Mouse (Mus musculus): ENCODE results near the gene Casq2. TPM values are rescaled to one million over a fixed set of nuclear protein-coding genes. Genes with fewer than 3 reads are reported as not detected.

Gene Casq2
- total RNA-seq (2023): not detected

DNA sequence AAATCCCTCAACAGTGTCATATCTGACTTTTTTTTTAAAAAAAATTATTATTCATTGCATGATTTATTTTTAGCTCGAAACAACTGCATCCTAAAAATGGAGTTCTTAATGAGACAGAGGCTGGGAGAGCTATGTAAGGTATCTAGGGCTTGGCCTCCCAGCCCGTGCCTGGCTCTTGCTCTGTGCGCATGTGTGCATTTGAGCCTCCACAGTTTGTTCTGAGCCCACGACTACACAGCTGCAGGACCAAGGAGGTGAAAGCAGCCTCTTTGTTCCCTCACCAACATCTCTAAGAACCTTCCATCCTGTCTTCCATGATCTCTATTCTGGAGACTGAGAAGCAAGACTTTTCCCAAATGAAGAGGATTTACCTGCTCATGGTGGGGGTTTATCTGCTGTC, at the start of gene Casq2:
Gene Casq2 (plus strand): TSS at position 133 of the 400 bp plus-strand sequence.

Other genes with a start within 250 kb of the Casq2 start
- not detected for gene Mab21l3, start 237.5 kb upstream of the Casq2 start, total RNA-seq (2023)
- 10 to 100 TPM; 64.3 to 74.8 TPM for gene Slc22a15, start 162.0 kb upstream of the Casq2 start, total RNA-seq (2023)
- not detected for gene Nhlh2, start 76.3 kb upstream of the Casq2 start, total RNA-seq (2023)
- 1 to 10 TPM in 1 of 2 experiments, under 1 TPM in 1; 0.31 to 1.2 TPM for gene Vangl1, start 118.3 kb downstream of the Casq2 start, total RNA-seq (2023)